Mouse (Mus musculus) hindbrain, embryonic 11.5 days (tissue): ENCODE measurements around the gene Ccm2l. TPM values are rescaled to one million over a fixed set of nuclear protein-coding genes. Genes with fewer than 3 reads are reported as not detected.

Experiments used
- ATAC-seq: fragments of 200-750 bp; cut with Nextera tagmentation; 2 replicates; pipeline ENCODE4 v1.8.0; 2017; ENCODE audit warnings: mild to moderate bottlenecking, moderate TSS enrichment, moderate library complexity; ENCODE audit not compliant: low FRiP score
- DNase-seq: peaks from one replicate; pipeline ENCODE4 v3.0.0-alpha.2; 2015; ENCODE audit warnings: low spot score
- H3K27ac ChIP-seq: fragments of 300-500 bp; sonication (generic); 2 replicates; pipeline ENCODE4 v1.5.1; 2014; ENCODE audit warnings: mild to moderate bottlenecking, low read depth, low read length
- H3K27me3 ChIP-seq: fragments of 300-500 bp; sonication (generic); 2 replicates; pipeline ENCODE4 v1.6.1; 2014; ENCODE audit warnings: mild to moderate bottlenecking, low read length, moderate library complexity, mixed read lengths; ENCODE audit not compliant: control insufficient read depth, insufficient read depth
- H3K36me3 ChIP-seq: fragments of 300-500 bp; sonication (generic); 2 replicates; pipeline ENCODE4 v1.6.1; 2014; ENCODE audit warnings: mild to moderate bottlenecking, low read length, moderate library complexity, mixed read lengths; ENCODE audit not compliant: control insufficient read depth, insufficient read depth
- H3K4me1 ChIP-seq: fragments of 300-500 bp; sonication (generic); replicated peaks from 2 replicates; pipeline ENCODE4 v1.6.1; 2014; ENCODE audit warnings: low read length, mixed read lengths; ENCODE audit not compliant: control insufficient read depth, insufficient read depth
- H3K4me2 ChIP-seq: fragments of 300-500 bp; sonication (generic); replicated peaks from 2 replicates; pipeline ENCODE4 v1.6.1; 2014; ENCODE audit warnings: mild to moderate bottlenecking, low read depth, low read length
- H3K4me3 ChIP-seq: fragments of 300-500 bp; sonication (generic); 2 replicates; pipeline ENCODE4 v1.5.1; 2014; ENCODE audit warnings: low read depth, low read length
- H3K9ac ChIP-seq: fragments of 300-500 bp; sonication (generic); 2 replicates; pipeline ENCODE4 v1.6.1; 2014; ENCODE audit warnings: low read depth, low read length
- H3K9me3 ChIP-seq: fragments of 300-500 bp; sonication (generic); 2 replicates; pipeline ENCODE4 v1.6.1; 2016; ENCODE audit warnings: low read length; ENCODE audit not compliant: control insufficient read depth
- WGBS: fragments of 180-500 bp; shearing (Covaris S2); extraction: QIAGEN DNeasy Blood & Tissue Kit; methylation state at CpG from one replicate; pipeline ENCODE4 v1.1.7; 2014; 5-methylcytosine and 5-hydroxymethylcytosine counted together
- polyA plus RNA-seq: library from polyadenylated mRNA; unstranded; fragments of >200 nt; fragmentation: Nextera tagmentation; extraction: Ambion mirVana; gene quantifications from 2 replicates; pipeline ENCODE4 v1.2.1, GENCODE M21; 2014

Gene Ccm2l
- polyA plus RNA-seq, 1 experiment from 2014 or later, result 2.1 TPM

DNA sequence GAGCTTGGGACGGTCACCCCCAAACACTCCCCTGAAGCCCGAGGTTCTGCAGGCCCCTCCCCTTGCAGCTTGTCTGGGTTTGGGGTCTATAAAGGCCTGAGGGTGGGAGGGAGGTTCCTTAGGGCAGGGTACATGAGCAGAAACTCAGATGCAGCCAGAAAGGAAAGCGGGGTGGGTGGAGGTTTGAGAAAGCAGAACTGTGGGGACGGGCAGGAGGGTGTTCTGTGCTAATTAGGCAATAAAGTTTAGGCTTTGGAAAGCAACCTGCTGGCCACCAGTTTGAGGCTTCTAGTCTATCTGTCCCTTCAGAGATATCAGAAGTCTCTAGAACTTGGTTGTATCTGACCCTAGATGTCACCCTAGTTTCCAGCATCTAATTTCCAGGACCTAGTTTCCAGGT lies 7.4 kb upstream of the Ccm2l start:
- Histone ChIP-seq H3K4me1 (no peaks in the 10 kb centered on the region), H3K36me3 (no peaks in the 10 kb centered on the region), H3K9ac (no peak overlapping the region), H3K27ac (no peak overlapping the region), H3K4me2 (no peak overlapping the region), H3K9me3 (no peaks in the 10 kb centered on the region), H3K4me3 (no peak overlapping the region), H3K27me3 (no peaks in the 10 kb centered on the region)
- ATAC-seq (no peak), DNase-seq (no peak)
- WGBS, result 73% methylated on average over 4 of the region's 4 CpGs

DNA sequence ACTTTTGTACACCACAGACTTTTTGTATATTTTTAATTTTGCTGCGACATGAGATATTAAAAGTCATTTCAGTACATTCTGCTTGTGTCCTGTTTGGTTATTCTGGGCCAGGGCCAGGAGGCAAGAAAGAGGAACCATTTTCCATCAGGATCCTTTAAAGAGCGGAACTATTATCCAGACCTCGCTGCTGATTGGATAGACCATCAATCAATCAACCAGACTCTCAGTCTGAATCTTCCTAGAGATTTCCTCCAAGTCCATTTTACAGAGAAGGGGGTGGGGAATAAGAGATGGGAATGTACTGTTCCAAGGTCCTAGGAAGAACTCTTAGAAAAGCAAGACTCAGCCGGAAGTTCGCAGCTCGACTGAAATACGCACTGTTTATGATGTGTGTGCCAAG lies 5.5 kb upstream of the Ccm2l start:
- DNase-seq (no peak), ATAC-seq (no peak)
- no peak overlapping the region for H3K4me2 ChIP-seq
- no peaks in the 10 kb centered on the region for H3K9me3 ChIP-seq
- H3K9ac ChIP-seq, result no peak overlapping the region
- H3K4me1 ChIP-seq, result no peaks in the 10 kb centered on the region
- no peaks in the 10 kb centered on the region for H3K27me3 ChIP-seq
- no peaks in the 10 kb centered on the region for H3K36me3 ChIP-seq
- no peak overlapping the region for H3K27ac ChIP-seq
- 90% methylated on average over 7 of the region's 7 CpGs for WGBS
- H3K4me3 ChIP-seq, result no peak overlapping the region

DNA sequence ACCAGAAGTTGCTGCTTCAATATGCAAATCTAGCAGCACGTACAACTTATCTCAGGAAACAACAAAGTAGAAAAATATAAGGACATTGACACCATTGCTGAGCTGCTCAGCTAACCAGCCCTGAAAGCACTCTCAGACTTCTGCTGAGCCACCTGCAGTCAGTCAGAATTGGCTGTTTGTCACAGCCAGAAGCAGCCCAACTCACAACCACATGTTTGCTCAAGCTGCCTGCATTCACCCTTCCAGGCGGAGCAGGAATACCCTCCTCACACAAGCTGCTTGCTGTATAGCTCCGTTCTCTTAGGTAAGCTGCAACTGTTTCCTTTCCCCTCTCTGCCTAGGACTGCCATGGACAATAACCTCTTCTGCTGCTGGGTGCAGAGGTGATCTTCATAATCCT lies 2.4 kb upstream of the Ccm2l start:
- H3K4me1 ChIP-seq, result no peaks in the 10 kb centered on the region
- H3K9ac ChIP-seq, result no peak overlapping the region
- WGBS, result 63% methylated on average over 3 of the region's 3 CpGs
- H3K9me3 ChIP-seq, result no peaks in the 10 kb centered on the region
- peaks cover 5% of the 10 kb centered on the region; the same call in 1 of the 2 replicates for H3K27me3 ChIP-seq
- DNase-seq (no peak), ATAC-seq (no peak)
- no peak overlapping the region for H3K4me2 ChIP-seq
- H3K36me3 ChIP-seq, result no peaks in the 10 kb centered on the region
- no peak overlapping the region for H3K4me3 ChIP-seq
- no peak overlapping the region for H3K27ac ChIP-seq

DNA sequence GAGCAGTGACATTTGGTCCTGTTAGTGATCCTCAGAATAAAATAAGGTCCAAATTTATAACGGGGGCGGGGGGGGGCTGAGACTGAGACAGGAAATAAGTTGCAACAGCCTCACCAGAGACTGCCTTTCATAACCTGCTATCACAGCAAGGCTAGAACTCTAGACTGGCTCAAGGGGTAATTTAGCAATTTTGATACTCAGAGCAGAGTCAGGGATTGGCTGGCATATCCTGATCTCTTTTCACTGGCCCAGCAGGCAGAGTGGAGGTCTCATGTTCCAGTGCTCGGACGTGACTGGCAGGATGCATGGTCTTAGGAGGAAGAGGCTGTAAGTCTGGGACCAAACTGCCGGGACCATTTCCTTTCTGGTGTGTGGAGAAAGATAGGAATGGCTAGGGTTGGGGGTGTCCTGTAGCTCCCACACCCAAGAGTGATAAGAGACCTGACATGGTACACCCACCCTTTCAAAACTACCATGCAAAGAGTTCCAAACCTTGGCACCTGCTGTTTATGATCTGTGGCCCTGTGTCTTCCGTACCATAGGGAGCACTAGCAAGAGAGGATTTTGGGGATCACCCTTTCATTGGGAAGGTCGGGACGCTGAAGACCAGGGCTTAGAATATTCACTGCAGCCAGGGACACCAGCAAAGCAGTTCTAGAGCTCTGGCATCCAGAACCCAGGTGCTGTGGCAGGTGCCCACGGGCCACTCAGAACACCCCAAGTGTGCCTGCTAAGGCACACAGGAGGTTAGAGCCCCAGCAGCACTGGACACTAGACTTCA lies 1.4 kb upstream of the Ccm2l start:
- Histone ChIP-seq H3K27ac (no peak overlapping the region), H3K36me3 (no peaks in the 10 kb centered on the region), H3K4me2 (no peak overlapping the region), H3K4me3 (no peak overlapping the region), H3K27me3 (peaks cover 5% of the 10 kb centered on the region; the same call in 1 of the 2 replicates), H3K9ac (no peak overlapping the region), H3K9me3 (no peaks in the 10 kb centered on the region), H3K4me1 (no peaks in the 10 kb centered on the region)
- no peak for ATAC-seq
- no peak for DNase-seq
- 84% methylated on average over 9 of the region's 9 CpGs for WGBS

DNA sequence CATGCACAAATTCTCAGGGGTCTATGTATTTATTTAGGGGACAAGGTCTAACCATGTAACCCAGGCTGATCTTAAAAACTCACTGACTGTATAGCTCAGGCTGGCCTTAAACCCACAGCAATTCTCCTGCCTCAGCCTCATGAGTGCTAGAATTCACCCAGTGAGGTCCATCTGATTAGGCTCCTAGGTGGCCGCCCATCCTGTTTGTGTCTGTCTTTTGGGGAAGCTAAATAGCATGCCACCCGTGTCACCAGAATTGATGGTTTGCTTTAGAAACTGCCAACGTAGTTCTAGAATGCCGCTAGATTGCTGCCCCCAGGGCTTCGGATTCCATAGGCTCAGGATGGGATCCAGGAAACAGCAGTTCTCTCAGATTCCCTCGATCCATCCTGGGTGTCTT lies 1.2 kb downstream of the Ccm2l start:
- Histone ChIP-seq H3K27me3 (peaks cover 29% of the 10 kb centered on the region), H3K36me3 (no peaks in the 10 kb centered on the region), H3K27ac (no peak overlapping the region), H3K4me3 (no peak overlapping the region), H3K4me2 (no peak overlapping the region), H3K4me1 (no peaks in the 10 kb centered on the region; the same call in 1 of the 2 replicates), H3K9me3 (no peaks in the 10 kb centered on the region), H3K9ac (no peak overlapping the region)
- WGBS, result 53% methylated on average over 6 of the region's 6 CpGs
- DNase-seq, result no peak
- ATAC-seq, result no peak

DNA sequence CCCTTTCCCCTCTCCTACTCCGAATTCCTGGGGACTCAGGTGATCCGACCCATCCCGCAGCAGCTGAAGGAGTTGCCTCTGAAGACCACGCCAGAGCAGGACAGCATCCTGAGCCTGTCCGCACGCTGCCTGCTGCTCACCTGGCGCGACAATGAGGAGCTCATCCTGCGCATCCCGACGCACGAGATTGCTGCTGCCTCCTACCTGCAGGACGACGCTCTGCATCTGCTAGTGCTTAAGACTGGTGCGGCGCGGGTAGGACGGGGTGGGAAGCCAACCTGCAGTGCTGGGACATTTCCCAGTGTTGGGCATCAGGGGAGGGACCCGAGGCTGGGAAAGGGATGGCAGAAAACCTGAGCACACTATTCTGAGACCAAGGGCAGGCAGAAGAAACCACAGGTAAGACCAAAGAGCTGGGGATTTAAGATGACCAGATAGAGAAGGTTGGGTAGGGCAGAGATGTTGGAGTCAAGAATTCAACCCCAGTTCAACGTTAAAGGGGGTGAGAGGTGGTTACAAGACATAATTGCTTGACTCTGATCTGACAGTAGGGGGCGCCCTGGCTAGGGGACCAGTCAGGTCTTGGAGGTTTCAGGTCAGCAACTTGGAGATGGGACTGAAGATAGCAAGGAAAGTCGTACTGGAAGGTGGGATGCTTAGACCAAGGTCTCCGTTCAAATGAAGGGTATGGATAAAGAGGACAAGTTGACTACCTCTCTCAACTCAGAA lies 5.2 kb downstream of the Ccm2l start:
- H3K27ac ChIP-seq, result no peak overlapping the region
- H3K36me3 ChIP-seq, result no peaks in the 10 kb centered on the region
- no peak for ATAC-seq
- H3K27me3 ChIP-seq, result peaks cover 41% of the 10 kb centered on the region
- 8% methylated on average over 23 of the region's 23 CpGs for whole genome bisulfite sequencing
- no peak overlapping the region for H3K4me3 ChIP-seq
- H3K9me3 ChIP-seq, result no peaks in the 10 kb centered on the region
- H3K9ac ChIP-seq, result no peak overlapping the region
- no peak overlapping the region for H3K4me2 ChIP-seq
- H3K4me1 ChIP-seq, result no peaks in the 10 kb centered on the region; the same call in 1 of the 2 replicates
- peak; percentile 60 for DNase-seq

DNA sequence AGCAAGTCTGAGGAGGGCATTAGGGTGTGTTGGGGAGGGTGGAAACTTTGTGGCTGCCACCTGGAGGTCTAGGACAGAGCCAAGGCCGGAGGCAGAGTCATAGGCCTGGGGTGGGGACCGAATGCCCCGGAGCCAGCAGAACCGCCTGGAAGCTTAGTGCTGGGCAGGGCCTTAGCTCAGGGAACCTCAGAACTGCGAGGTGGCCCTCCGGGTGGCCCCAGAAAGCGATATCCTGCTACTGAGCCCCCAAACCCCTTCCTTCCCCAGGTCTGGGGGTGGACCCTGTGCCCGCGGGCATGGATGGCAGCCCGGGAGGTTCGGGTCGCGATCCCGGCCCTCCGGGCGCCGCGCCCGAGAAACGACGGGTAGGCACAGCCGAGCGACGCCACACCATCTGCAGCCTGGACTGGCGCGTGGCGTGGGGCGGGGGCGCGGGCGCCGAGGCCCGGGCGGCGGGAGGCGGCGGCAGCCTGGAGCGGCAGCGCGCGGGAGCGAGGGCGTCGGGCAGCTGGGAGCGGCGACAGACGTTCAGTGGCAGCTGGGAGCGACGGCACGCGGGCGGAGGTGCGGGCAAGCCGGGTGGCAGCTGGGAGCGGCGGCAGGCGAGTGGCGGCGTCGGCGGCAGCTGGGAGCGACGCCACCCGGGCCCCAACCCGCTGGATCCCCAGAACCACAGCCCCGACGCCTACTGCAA lies 5.9 kb downstream of the Ccm2l start:
- ATAC-seq, result 0 out of 2 replicates have a peak, but pooled peaks have one; percentile 51
- Histone ChIP-seq H3K9me3 (no peaks in the 10 kb centered on the region), H3K4me1 (no peaks in the 10 kb centered on the region; the same call in 1 of the 2 replicates), H3K9ac (0 out of 2 replicates have a peak overlapping the region, but pooled peaks have one; percentile 23), H3K4me3 (peak overlapping the region; percentile 17), H3K27ac (no peak overlapping the region; the same call in 1 of the 2 replicates), H3K4me2 (peak overlapping the region; percentile 46), H3K36me3 (no peaks in the 10 kb centered on the region), H3K27me3 (peaks cover 41% of the 10 kb centered on the region)
- WGBS, result 7% methylated on average over 40 of the region's 67 CpGs
- peak; percentile 58 for DNase-seq

DNA sequence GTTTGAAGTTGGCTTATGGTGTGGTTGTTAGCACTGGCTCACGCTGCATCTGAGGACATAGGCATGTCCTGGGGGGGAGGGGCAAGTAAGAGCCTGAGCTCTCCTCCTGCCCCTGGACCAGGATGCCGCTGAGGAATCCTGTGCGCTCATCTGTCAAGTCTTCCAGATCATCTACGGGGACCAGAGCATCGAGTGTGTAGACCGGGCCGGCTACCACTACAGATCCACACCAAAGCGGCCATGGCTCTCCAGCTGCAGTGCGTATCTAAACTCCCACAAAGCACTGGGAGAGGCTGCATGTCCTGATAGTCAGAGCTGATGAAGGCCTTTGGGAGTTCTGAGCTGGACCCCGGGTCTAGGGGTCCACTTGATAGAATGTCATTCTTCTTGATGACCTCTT lies 8.9 kb downstream of the Ccm2l start:
- 89% methylated on average over 10 of the region's 10 CpGs for WGBS
- H3K4me3 ChIP-seq, result no peak overlapping the region
- H3K27me3 ChIP-seq, result peaks cover 35% of the 10 kb centered on the region
- no peak overlapping the region for H3K9ac ChIP-seq
- no peaks in the 10 kb centered on the region for H3K9me3 ChIP-seq
- DNase-seq (no peak), ATAC-seq (no peak)
- H3K4me2 ChIP-seq, result no peak overlapping the region
- no peaks in the 10 kb centered on the region for H3K36me3 ChIP-seq
- no peak overlapping the region for H3K27ac ChIP-seq
- no peaks in the 10 kb centered on the region; the same call in 1 of the 2 replicates for H3K4me1 ChIP-seq
